Mouse (Mus musculus) CH12.LX (cell line): ENCODE data around the gene Gpr39. TPM values are rescaled to one million over a fixed set of nuclear protein-coding genes. Genes with fewer than 3 reads are reported as not detected.

Experiments
- polyA plus RNA-seq: library from polyadenylated mRNA; unstranded; fragments of >175 nt; gene quantifications from 2 replicates; pipeline ENCODE4 v1.2.1, GENCODE M21; 2012; ENCODE audit warnings: low read depth; ENCODE audit not compliant: insufficient read length
- total RNA-seq, 2 experiments: library from RNA; depleted of rRNA; stranded (reverse); fragments of 300-350 nt in 1 of 2; fragments of >200 nt in 1 of 2; gene quantifications; 2 replicates each; pipeline ENCODE4 v1.2.3; 2012 to 2014

The Gpr39 gene
- total and polyA plus RNA-seq, 3 experiments, result not detected

Other genes starting within 250 kb of the Gpr39 start
- gene Actr3, start 241.3 kb upstream of the Gpr39 start, total RNA-seq (2012; rRNA removed), result 176 and 184 TPM in 2 replicates
- gene Actr3, start 241.3 kb upstream of the Gpr39 start, total RNA-seq (2014; rRNA removed), result 513 and 576 TPM in 2 replicates
- 374 and 427 TPM in 2 replicates for gene Actr3, start 241.3 kb upstream of the Gpr39 start, polyA plus RNA-seq
- 4.7 and 6.0 TPM in 2 replicates for gene Slc35f5, start 116.4 kb upstream of the Gpr39 start, total RNA-seq (2012; rRNA removed)
- gene Slc35f5, start 116.4 kb upstream of the Gpr39 start, total RNA-seq (2014; rRNA removed), result 3.5 and 5.8 TPM in 2 replicates
- 3.9 and 4.6 TPM in 2 replicates for gene Slc35f5, start 116.4 kb upstream of the Gpr39 start, polyA plus RNA-seq
- not detected in 2 replicates for gene Lypd1, start 236.1 kb downstream of the Gpr39 start, total RNA-seq (2012; rRNA removed)
- not detected in 2 replicates for gene Lypd1, start 236.1 kb downstream of the Gpr39 start, total RNA-seq (2014; rRNA removed)
- gene Lypd1, start 236.1 kb downstream of the Gpr39 start, polyA plus RNA-seq, result not detected in 2 replicates